Mouse (Mus musculus): ENCODE measurements around the gene Gm7682.
"Not testable (repeated sequence)": the region's sequence is repeated elsewhere in the genome, so short reads cannot be mapped to it uniquely, and the experiment has no call there.

Gm7682 gene

GRCm38 (mm10) chr5:94445484-94445883, at the start of gene Gm7682:
Gene Gm7682, plus strand, starts transcription at chr5:94445784.
- DNase-seq (ENCODE audit: low read depth, low spot score), result not testable (repeated sequence)
